8 mouse cellular contexts compared by ENCODE assay signal in the genomic region with DNA sequence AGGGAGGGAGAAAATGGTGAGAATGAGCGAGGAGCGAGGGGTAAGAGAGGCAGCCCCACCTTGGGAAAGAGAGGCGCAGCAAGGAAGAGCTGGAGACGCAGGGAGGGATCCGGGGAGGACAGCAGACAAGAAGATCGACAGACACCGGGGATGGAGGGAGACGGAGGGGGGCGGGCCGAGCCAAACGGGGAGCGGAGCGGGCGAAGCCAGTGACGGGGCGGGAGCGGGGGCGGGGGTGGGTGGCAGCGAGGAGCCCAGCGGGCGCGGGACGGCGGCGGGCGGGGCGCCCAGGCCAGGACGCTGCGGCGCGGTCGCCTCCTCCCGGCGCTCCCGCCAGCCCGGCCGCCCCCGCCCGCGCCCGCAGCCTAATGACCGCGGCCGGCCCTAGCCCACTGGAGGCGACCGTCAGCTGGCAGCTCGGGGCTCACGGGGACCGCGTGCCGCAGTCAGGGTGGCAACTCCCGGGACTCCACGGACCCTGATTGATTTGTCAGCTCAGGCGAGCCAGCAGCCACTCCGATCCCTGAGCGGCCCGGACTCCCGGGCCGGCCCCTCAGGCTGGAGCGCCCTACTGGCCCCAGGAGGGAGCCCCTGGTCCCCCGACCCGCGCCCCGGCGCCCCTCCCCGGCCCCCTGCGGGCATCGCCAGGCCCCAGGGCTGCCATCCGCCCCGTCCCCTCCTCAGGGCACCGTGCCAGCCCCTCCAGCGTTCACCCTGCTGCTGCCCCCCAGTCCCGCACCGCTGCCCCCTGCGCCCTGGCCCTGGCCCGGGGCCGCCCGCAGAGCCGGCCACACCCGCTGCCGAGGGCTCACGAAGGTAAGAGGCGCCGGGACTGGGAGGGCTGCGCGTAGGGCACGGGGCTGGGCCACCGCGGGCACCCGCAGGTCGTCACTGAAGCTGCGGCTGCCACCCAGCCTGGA. TPM values are rescaled to one million over a fixed set of nuclear protein-coding genes. Genes with fewer than 3 reads are reported as not detected.
DNase-seq lines count a peak whose midpoint lies in the region; ATAC-seq and TF ChIP-seq lines count a peak whose summit lies in the region.
"Had no signal": no experiment of that assay in that cellular context is flagged by ENCODE, and none has a peak within 500 bp of the region (broad histone marks: within the 10 kb centered on the region; RNA-seq: fewer than 3 reads in every experiment).

A gene (plus strand): TSS at position 292 of the 920 bp plus-strand sequence.

- TF ChIP-seq CTCF in left cerebral cortex, adult 2 months (IDR thresholded peaks at IDR 0.05) = no peak
- no peak for TF ChIP-seq CTCF in forebrain, postnatal 0 days (IDR thresholded peaks at IDR 0.05; ENCODE audit: low read depth)

- no peaks in the 10 kb centered on the region for H3K4me1 ChIP-seq in brown adipose tissue, adult 24 weeks (ENCODE audit: control insufficient read depth, insufficient read depth, insufficient read length, low read length)
- H3K4me1 ChIP-seq in forebrain, postnatal 0 days (ENCODE audit: insufficient read depth) = no peaks in the 10 kb centered on the region

- peaks cover 15% of the 10 kb centered on the region; the same call in 1 of the 2 replicates for H3K27me3 ChIP-seq in forebrain, postnatal 0 days (ENCODE audit: insufficient read depth, low read length)
- peaks cover 51% of the 10 kb centered on the region for H3K27me3 ChIP-seq in myocyte (ENCODE audit: control insufficient read depth, insufficient read depth, insufficient read length)

- WGBS in forebrain, postnatal 0 days = 2% methylated on average over 62 of the region's 92 CpGs

- intact Hi-C loops in left cerebral cortex, adult 2 months (cut with DNase I) = loop anchor here (5.0 kb wide), 1 partner anchor 197 kb away; no protein-coding TSS in a partner anchor

- ATAC-seq in forebrain, postnatal 0 days = peak; percentile 73

- TF ChIP-seq POLR2A in myocyte (IDR thresholded peaks at IDR 0.05; ENCODE audit: insufficient read length, low read depth) = no peak

- H3ac ChIP-seq in myocyte (ENCODE audit: control insufficient read depth, insufficient read length) = peak within 1 kb of the TSS; percentile 46

- H3K4me3 ChIP-seq in left cerebral cortex, adult 2 months = peak within 1 kb of the TSS; percentile 68
- H3K4me3 ChIP-seq in brown adipose tissue, adult 24 weeks (ENCODE audit: insufficient read depth, low read depth, low read length) = peak within 1 kb of the TSS; percentile 52
- H3K4me3 ChIP-seq in forebrain, postnatal 0 days (ENCODE audit: low read depth, low read length) = peak within 1 kb of the TSS; percentile 60
- H3K4me3 ChIP-seq in myocyte = no peak within 1 kb of the TSS
- H3K4me3 ChIP-seq: erythroblast, embryonic 14.5 days had no signal

- H3K9ac ChIP-seq in forebrain, postnatal 0 days = peak within 1 kb of the TSS; percentile 80

- no peaks in the 10 kb centered on the region for H3K79me2 ChIP-seq in myocyte (ENCODE audit: control insufficient read depth, insufficient read depth)

- H3K4me2 ChIP-seq in forebrain, postnatal 0 days (ENCODE audit: low read depth) = peak within 1 kb of the TSS; percentile 86
- peak within 1 kb of the TSS; percentile 68 for H3K4me2 ChIP-seq in myocyte (ENCODE audit: low read depth)

- no peaks in the 10 kb centered on the region for H3K9me3 ChIP-seq in forebrain, postnatal 0 days (ENCODE audit: low read length)

- peak in 1 of 2 experiments; percentile 55 for DNase-seq in left cerebral cortex, adult 2 months (ENCODE audit: extremely low spot score in 1 of 2, low spot score in 2 of 2)
- DNase-seq in left cerebral cortex, adult 11 months (ENCODE audit: low spot score) = no peak
- peak; percentile 50 for DNase-seq in forebrain, postnatal 0 days
- DNase-seq in left cerebral cortex, adult 8-10 months (ENCODE audit: low spot score in 2 of 2) = peak in 1 of 2 experiments; percentile 9
- no peak for DNase-seq in natural killer cell, adult 2 months (ENCODE audit: low spot score in 2 of 2)

- H3K27ac ChIP-seq in left cerebral cortex, adult 2 months = peak within 1 kb of the TSS; percentile 82
- H3K27ac ChIP-seq in brown adipose tissue, adult 24 weeks (replicated peaks; ENCODE audit: low read depth, low read length) = no peak within 1 kb of the TSS
- peak within 1 kb of the TSS; percentile 91 for H3K27ac ChIP-seq in forebrain, postnatal 0 days (ENCODE audit: low read depth, low read length)

- H3K36me3 ChIP-seq in forebrain, postnatal 0 days (ENCODE audit: insufficient read depth) = no peaks in the 10 kb centered on the region
- no peaks in the 10 kb centered on the region for H3K36me3 ChIP-seq in myocyte (ENCODE audit: control insufficient read depth, insufficient read depth)

TF ChIP-seq in myocyte, 11 proteins besides CTCF, POLR2A, EP300 and RAD21:
- no peak for TF ChIP-seq POLR2AphosphoS2 (IDR thresholded peaks at IDR 0.05; ENCODE audit: insufficient read length, low read depth)
- TF ChIP-seq MYOD1 (IDR thresholded peaks at IDR 0.05; ENCODE audit: control insufficient read depth in 1 of 3, insufficient read length in 2 of 3, low read depth in 2 of 3) = peak in 1 of 3 experiments; percentile 17
- TF ChIP-seq TCF12 (IDR thresholded peaks at IDR 0.05; ENCODE audit: insufficient read depth, poor library complexity, severe bottlenecking) = no peak
- TF ChIP-seq E2F4 (IDR thresholded peaks at IDR 0.05; ENCODE audit: insufficient read depth) = no peak

RNA-seq across cellular contexts. Expression of the gene that starts here (rescaled TPM):
- 10 to 100 TPM; 83.9 to 88.2 TPM for total RNA-seq in left cerebral cortex, adult 2 months (2021)
- polyA plus RNA-seq in brown adipose tissue, adult 24 weeks (2012; ENCODE audit: insufficient read depth, insufficient read length, missing spikeins) = not detected in 2 replicates
- total RNA-seq in forebrain, postnatal 0 days (2014; rRNA removed) = 82.8 and 87.6 TPM in 2 replicates
- polyA plus RNA-seq in forebrain, postnatal 0 days (2015; fragmentation: Nextera tagmentation; extraction: Ambion mirVana) = 43.5 and 45.9 TPM in 2 replicates
- total RNA-seq in left cerebral cortex, adult 8-10 months (2022) = 10 to 100 TPM; 55.7 to 61.8 (median 58.4) TPM
- 0.89 TPM for polyA plus RNA-seq in myocyte (2012; fragmentation: generic; extraction: Trizol)

Comparison
In these comparisons a context has a peak if more than half of its experiments do, and no peak if none do; other contexts are left out.
1. RNA of the gene that starts here (polyA plus RNA-seq): 43.5 to 45.9 TPM in forebrain, postnatal 0 days; 0.89 TPM in myocyte (single experiment) and not detected in brown adipose tissue, adult 24 weeks; every median in the first group is over 10 times any median in the second.